Mouse (Mus musculus): ENCODE data around the gene Setdb1.

DNA sequence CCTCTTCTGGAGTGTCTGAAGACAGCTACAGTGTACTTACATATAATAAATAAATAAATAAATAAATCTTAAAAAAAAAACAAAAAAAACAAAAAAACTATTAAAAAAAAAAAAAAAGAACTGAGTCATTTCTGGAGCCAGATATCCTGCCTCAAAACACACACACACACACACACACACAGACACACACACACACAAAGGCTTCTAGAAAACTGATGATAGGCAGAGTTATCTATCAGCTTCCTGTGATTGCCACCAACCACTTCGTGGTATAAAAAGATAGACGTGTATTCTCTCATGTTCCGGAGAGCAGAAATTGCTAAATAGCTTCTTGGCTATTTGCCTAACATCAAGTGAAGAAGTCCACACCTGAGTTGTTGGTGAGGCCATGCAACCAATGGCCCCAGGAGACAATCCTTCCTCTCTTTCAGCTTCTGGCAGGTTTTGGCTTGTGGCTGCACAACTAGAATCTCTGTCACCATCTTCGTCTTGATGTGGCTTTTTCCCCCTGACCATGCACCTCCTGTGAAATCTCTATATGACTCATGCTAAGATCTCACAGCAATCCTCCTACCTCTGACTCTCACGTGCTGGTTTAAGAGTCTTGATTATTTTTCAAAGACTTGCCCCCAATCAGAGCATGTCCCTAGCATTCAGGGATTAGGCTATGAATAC lies 28.5 kb upstream of the Setdb1 start:
- no peak for TF ChIP-seq POLR2A (IDR thresholded peaks at IDR 0.05; ENCODE audit: borderline replicate concordance, extremely low read depth, insufficient read depth, insufficient read length, poor library complexity, severe bottlenecking)
- no peak for TF ChIP-seq CTCF (IDR thresholded peaks at IDR 0.05; ENCODE audit: borderline replicate concordance, extremely low read depth, insufficient read depth, insufficient read length)

Data from brain, embryonic 14.5 days (tissue).